Mouse (Mus musculus): ENCODE data around the gene Cyb5d1.
A peak's percentile ranks its signal among the peaks of the same experiment; 100 is the strongest.

Gene Cyb5d1

GRCm38 (mm10) chr11:69395235-69395633 is at the start of gene Cyb5d1, which contains the start of gene Naa38:
Cyb5d1 (minus strand) TSS chr11:69395631.
Naa38 (plus strand) TSS chr11:69395487.
- peak; percentile 82 for DNase-seq (ENCODE audit: low read depth)

- no peak for DNase-seq (ENCODE audit: low read depth)
These were observed 47.9 kb upstream of the Cyb5d1 start for GRCm38 (mm10) chr11:69443328-69443727.

GRCm38 (mm10) chr11:69437291-69437690 is 41.9 kb upstream of the Cyb5d1 start:
- DNase-seq (ENCODE audit: low read depth): no peak

GRCm38 (mm10) chr11:69433189-69433588 is 37.8 kb upstream of the Cyb5d1 start:
- DNase-seq (ENCODE audit: low read depth): no peak

GRCm38 (mm10) chr11:69432640-69432982 is 37.2 kb upstream of the Cyb5d1 start:
- no peak for DNase-seq (ENCODE audit: low read depth)

GRCm38 (mm10) chr11:69431829-69432639 is 36.6 kb upstream of the Cyb5d1 start:
- DNase-seq (ENCODE audit: low read depth): no peak

GRCm38 (mm10) chr11:69430631-69431030 is 35.2 kb upstream of the Cyb5d1 start:
- DNase-seq (ENCODE audit: low read depth): no peak

- DNase-seq (ENCODE audit: low read depth): no peak
These were observed 33.9 kb upstream of the Cyb5d1 start for GRCm38 (mm10) chr11:69429313-69429712.

GRCm38 (mm10) chr11:69428751-69429150 is 33.3 kb upstream of the Cyb5d1 start:
- DNase-seq (ENCODE audit: low read depth): no peak

GRCm38 (mm10) chr11:69426246-69426645 is 30.8 kb upstream of the Cyb5d1 start:
- DNase-seq (ENCODE audit: low read depth): no peak

- DNase-seq (ENCODE audit: low read depth): no peak
These were observed 28.5 kb upstream of the Cyb5d1 start for GRCm38 (mm10) chr11:69423885-69424284.

- DNase-seq (ENCODE audit: low read depth): no peak
These were observed 27.4 kb upstream of the Cyb5d1 start for GRCm38 (mm10) chr11:69422842-69423241.

GRCm38 (mm10) chr11:69421131-69421977 is 25.9 kb upstream of the Cyb5d1 start:
- no peak for DNase-seq (ENCODE audit: low read depth)

- no peak for DNase-seq (ENCODE audit: low read depth)
These were observed 25.1 kb upstream of the Cyb5d1 start for GRCm38 (mm10) chr11:69420554-69421000.

- DNase-seq (ENCODE audit: low read depth): no peak
These were observed 24.6 kb upstream of the Cyb5d1 start for GRCm38 (mm10) chr11:69419813-69420553.

GRCm38 (mm10) chr11:69419443-69419812 is 24.0 kb upstream of the Cyb5d1 start:
- DNase-seq (ENCODE audit: low read depth): no peak

GRCm38 (mm10) chr11:69418481-69419442 is 23.3 kb upstream of the Cyb5d1 start:
- peak; percentile 95 for DNase-seq (ENCODE audit: low read depth)

- peak; percentile 81 for DNase-seq (ENCODE audit: low read depth)
These were observed 22.3 kb upstream of the Cyb5d1 start for GRCm38 (mm10) chr11:69417449-69418384.

- no peak for DNase-seq (ENCODE audit: low read depth)
These were observed 21.6 kb upstream of the Cyb5d1 start for GRCm38 (mm10) chr11:69416921-69417448.

GRCm38 (mm10) chr11:69416509-69416908 is 21.1 kb upstream of the Cyb5d1 start:
- no peak for DNase-seq (ENCODE audit: low read depth)
